10 mouse cellular contexts compared by ENCODE assay signal in the genomic region with DNA sequence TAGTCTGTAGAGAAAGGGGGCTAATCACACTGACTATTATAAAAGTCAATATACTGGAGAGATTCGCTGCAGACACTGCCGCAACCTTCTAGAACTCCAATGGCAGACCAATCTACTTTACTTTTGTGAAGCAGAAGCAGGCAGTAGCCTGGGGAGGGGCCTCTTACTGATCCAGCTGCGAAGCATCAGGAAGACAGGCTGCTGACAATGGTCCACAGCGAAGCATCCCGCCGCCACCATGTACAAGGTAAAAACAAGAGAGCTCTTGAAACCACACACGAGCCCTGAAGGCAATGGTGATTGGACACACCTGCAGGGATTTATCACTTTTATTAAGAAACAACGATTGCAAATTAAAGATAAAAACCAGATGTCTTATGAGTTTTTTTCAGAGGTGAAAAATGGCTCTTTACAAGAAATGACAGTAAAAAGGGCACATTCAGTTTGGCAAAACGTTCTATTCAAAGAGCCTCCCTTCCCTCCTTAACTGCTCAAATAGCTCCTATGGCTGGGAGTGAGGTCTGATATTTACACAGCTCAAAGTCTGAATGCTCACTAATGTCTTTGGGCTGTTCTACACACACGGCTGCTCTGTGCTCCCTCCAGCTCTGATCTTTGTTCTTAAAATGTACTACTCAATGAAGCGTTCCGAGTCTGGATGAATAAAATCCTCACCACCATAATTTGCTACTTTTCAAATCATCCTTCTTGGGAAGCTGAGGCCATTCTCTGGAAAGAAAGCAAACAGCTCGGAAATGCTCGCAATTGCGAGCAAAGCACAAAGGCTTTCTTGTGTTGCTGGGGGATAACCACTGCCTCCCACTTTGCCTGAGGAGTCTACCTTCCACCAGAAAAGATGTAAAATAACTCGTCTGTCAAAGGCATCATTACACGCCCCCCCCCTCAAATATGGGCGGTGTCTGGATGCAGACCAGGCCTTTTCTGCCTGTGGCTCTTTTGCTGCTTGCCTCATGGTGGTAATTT. TPM values are rescaled to one million over a fixed set of nuclear protein-coding genes. Genes with fewer than 3 reads are reported as not detected.
A peak's percentile ranks its signal among the peaks of the same experiment; 100 is the strongest.
DNase-seq lines count a peak whose midpoint lies in the region; ATAC-seq lines count a peak whose summit lies in the region.
"Had no signal": no experiment of that assay in that cellular context is flagged by ENCODE, and none has a peak within 500 bp of the region (broad histone marks: within the 10 kb centered on the region; RNA-seq: fewer than 3 reads in every experiment).

No protein-coding gene starts in this region.

- ATAC-seq in forebrain, embryonic 15.5 days (replicated peaks) = peak; percentile 71
- no peak for ATAC-seq in limb, embryonic 15.5 days (ENCODE audit: insufficient number of reproducible peaks, low FRiP score, low TSS enrichment, low read depth)
- no peak for ATAC-seq in inflammation-experienced regulatory T-cells, adult 6 months

- H3K4me3 ChIP-seq in forebrain, embryonic 15.5 days = no peak overlapping the region
- no peak overlapping the region for H3K4me3 ChIP-seq in limb, embryonic 15.5 days

- peak; percentile 67 for DNase-seq in kidney, adult 9 months
- no peak for DNase-seq in kidney, adult 11 months
- peak; percentile 35 for DNase-seq in R1 (ENCODE audit: low read depth, low spot score)
- DNase-seq in gastrocnemius, postnatal 4 days (ENCODE audit: low spot score in 2 of 2) = no peak
- DNase-seq in adrenal gland, postnatal 4 days (ENCODE audit: low spot score in 2 of 2) = no peak
- DNase-seq: cerebellum, adult 9-11 months; lung, adult 2 months had no signal

- WGBS in forebrain, embryonic 15.5 days = 27% methylated on average over 18 of the region's 18 CpGs
- WGBS in limb, embryonic 15.5 days = 49% methylated on average over 18 of the region's 18 CpGs

- H3K27ac ChIP-seq in forebrain, embryonic 15.5 days (replicated peaks) = peak overlapping the region; percentile 95
- H3K27ac ChIP-seq in limb, embryonic 15.5 days = peak overlapping the region; percentile 78

- no peaks in the 10 kb centered on the region for H3K9me3 ChIP-seq in forebrain, embryonic 15.5 days
- H3K9me3 ChIP-seq in limb, embryonic 15.5 days = no peaks in the 10 kb centered on the region

- H3K27me3 ChIP-seq in forebrain, embryonic 15.5 days = no peaks in the 10 kb centered on the region
- H3K27me3 ChIP-seq in limb, embryonic 15.5 days = peaks cover 3% of the 10 kb centered on the region; the same call in 1 of the 2 replicates

- peaks cover 82% of the 10 kb centered on the region for H3K4me1 ChIP-seq in forebrain, embryonic 15.5 days
- H3K4me1 ChIP-seq in limb, embryonic 15.5 days = peaks cover 27% of the 10 kb centered on the region

- H3K9ac ChIP-seq in forebrain, embryonic 15.5 days (replicated peaks) = 0 out of 2 replicates have a peak overlapping the region, but pooled peaks have one; percentile 2
- no peak overlapping the region for H3K9ac ChIP-seq in limb, embryonic 15.5 days

- peaks cover 13% of the 10 kb centered on the region for H3K36me3 ChIP-seq in forebrain, embryonic 15.5 days
- peaks cover 16% of the 10 kb centered on the region for H3K36me3 ChIP-seq in limb, embryonic 15.5 days

- peak overlapping the region; percentile 28 for H3K4me2 ChIP-seq in forebrain, embryonic 15.5 days (replicated peaks)
- no peak overlapping the region for H3K4me2 ChIP-seq in limb, embryonic 15.5 days

RNA-seq across cellular contexts. Expression of gene Slc35b4, which starts 23.6 kb away (rescaled TPM):
- 47.5 and 48.8 TPM in 2 replicates for polyA plus RNA-seq in forebrain, embryonic 15.5 days (2015; fragmentation: Nextera tagmentation; extraction: Ambion mirVana)
- polyA plus RNA-seq in limb, embryonic 15.5 days (2015; fragmentation: Nextera tagmentation; extraction: Ambion mirVana) = 47.6 and 47.8 TPM in 2 replicates
- total RNA-seq in gastrocnemius, postnatal 4 days (2021) = 10 to 100 TPM; 19.8 TPM
- total RNA-seq in adrenal gland, postnatal 4 days (2021) = 10 to 100 TPM; 26.9 to 35.9 TPM
- polyA plus RNA-seq in inflammation-experienced regulatory T-cells, adult 6 months (2017; shearing (Covaris generic)) = 10 to 100 TPM; 28.3 to 31.6 (median 31.2) TPM

Comparison
In these comparisons a context has a peak if more than half of its experiments do, and no peak if none do; other contexts are left out.
1. DNase-seq: peak in kidney, adult 9 months (single experiment) and R1 (single experiment); none in kidney, adult 11 months (single experiment), gastrocnemius, postnatal 4 days (0 of 2) and adrenal gland, postnatal 4 days (0 of 2).